Mouse (Mus musculus): ENCODE measurements at regions not wholly inside any gene's neighbourhood (a gene's known extent, or its start where the extent isn't known, plus 50 kb on each side); places are given as distances from the start of the nearest gene placed in this dataset.

GRCm38 (mm10) chr2:179352676-179353075, 89.6 kb upstream of the Cdh4 start:
- no peak for DNase-seq (ENCODE audit: low spot score in 2 of 2)

DNA sequence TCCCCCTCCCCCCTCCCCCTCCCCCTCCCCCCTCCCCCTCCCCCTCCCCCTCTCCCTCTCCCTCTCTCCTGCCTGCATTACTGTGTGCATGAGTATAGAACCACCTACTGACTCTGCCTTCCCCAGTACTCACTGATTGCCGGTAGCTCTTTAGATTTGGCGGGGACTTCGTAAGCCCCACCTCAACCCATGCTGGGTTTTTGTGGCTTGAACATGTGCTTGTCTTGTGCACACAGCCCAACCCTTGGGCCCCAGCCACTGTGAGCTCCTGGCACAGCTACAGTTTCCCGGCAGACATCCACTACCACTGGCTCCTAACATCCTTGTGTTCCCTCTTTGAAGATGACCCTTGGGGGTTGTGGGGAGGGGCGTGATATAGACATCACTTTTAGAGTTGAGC, 87.4 kb upstream of the Cdh4 start:
- no peak for DNase-seq (ENCODE audit: low spot score in 2 of 2)

- DNase-seq (ENCODE audit: low spot score in 2 of 2) = no peak
Observed at GRCm38 (mm10) chr2:179370882-179371546, 71.2 kb upstream of the Cdh4 start.

GRCm38 (mm10) chr2:179371553-179371952, 70.7 kb upstream of the Cdh4 start:
- DNase-seq (ENCODE audit: low spot score in 2 of 2) = no peak

DNA sequence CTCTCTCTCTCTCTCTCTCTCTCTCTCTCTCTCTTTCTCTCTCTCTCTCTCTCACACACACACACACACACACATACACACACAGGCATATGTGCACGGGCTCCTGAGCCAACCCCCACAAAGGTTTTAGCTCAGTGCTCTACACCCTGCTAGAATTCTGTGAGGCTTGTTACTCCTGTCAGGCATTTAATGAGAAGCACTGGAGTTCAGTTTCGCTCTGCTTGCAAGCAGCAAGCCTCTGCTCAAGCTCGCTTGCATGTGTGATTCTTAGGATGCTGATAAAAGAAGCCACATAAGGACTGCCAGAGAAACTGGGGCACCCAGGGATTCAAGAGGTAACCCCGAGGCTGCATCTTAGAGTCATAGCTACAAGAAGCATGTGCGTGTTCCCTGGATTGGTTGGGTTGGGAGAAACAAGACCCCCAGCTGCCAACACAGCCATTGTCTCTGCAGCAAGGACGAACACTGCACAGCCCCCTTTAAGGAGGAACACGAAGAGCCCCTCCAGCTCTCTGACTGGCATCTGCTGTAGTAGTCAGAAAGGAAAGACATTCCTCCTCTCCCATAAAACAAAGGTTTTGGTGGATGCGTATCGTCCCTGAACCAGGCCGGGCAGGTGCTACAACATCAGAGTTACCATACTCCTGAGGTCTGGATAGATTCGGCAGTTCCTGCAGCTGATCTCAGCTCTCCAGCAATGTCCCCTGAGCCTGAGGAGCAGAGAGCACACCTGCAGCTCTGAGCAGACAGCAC, 62.4 kb upstream of the Cdh4 start:
- no peak for DNase-seq (ENCODE audit: low spot score in 2 of 2)

DNA sequence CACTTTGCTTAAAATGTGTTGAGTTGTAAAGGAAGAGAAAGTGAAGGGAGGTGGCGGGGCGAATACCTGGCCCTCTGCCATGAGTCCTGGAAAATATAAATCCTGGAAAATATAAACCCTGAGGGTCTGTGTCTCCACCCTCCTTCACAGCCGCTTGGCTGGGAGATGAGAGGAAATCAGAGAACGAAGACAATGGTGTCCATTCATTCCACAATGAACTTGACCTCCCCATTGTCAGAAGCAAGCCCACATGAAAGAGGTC, 61.9 kb upstream of the Cdh4 start:
- no peak for DNase-seq (ENCODE audit: low spot score in 2 of 2)

GRCm38 (mm10) chr2:179381916-179382315, 60.3 kb upstream of the Cdh4 start:
- DNase-seq (ENCODE audit: low spot score in 2 of 2) = no peak

DNA sequence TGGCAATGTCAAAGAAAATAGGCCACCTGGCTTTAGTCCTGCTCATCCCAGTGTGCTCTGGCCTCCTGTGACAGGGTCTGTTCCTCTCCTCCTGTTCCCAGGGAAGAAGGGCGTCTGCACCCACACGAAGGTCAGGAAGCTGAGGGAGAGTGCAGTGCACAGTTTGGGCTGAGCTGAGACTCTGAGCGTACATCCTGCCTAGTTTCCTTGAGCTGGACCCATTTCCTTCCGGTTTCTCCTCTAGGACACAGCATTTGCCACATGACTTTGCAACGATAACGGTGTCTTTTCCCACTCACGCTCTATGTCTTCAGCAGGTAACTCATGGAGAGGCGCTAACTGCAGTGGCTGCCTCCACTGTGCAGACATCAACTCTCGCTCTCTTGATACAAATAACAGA, 59.6 kb upstream of the Cdh4 start:
- no peak for DNase-seq (ENCODE audit: low spot score in 2 of 2)

GRCm38 (mm10) chr2:179386871-179387270, 55.4 kb upstream of the Cdh4 start:
- no peak for DNase-seq (ENCODE audit: low spot score in 2 of 2)

- DNase-seq (ENCODE audit: low spot score in 2 of 2) = no peak
Observed at GRCm38 (mm10) chr2:179390486-179390885, 51.7 kb upstream of the Cdh4 start.

GRCm38 (mm10) chr2:179390924-179391461, 51.2 kb upstream of the Cdh4 start:
- DNase-seq (ENCODE audit: low spot score in 2 of 2) = no peak

All from urinary bladder, postnatal 4 days (tissue).